In genomic region chr11:34290708-34291107, GRCm38 (mm10) we compare ENCODE assay signal across 15 mouse cellular contexts. TPM values are rescaled to one million over a fixed set of nuclear protein-coding genes. Genes with fewer than 3 reads are reported as not detected.
"Had no signal": no experiment of that assay in that cellular context is flagged by ENCODE, and none has a peak within 500 bp of the region (broad histone marks: within the 10 kb centered on the region; RNA-seq: fewer than 3 reads in every experiment).

No protein-coding gene starts in this region.

- H3K4me3 ChIP-seq: layer of hippocampus, adult 2 months; limb, embryonic 13.5 days; stomach, embryonic 15.5 days had no signal

- H3K9me3 ChIP-seq: limb, embryonic 13.5 days; stomach, embryonic 15.5 days had no signal

- H3K9ac ChIP-seq: limb, embryonic 13.5 days; liver, embryonic 14.5 days; stomach, embryonic 15.5 days had no signal

- H3K27me3 ChIP-seq: limb, embryonic 13.5 days; stomach, embryonic 15.5 days had no signal

- H3K36me3 ChIP-seq: limb, embryonic 13.5 days; stomach, embryonic 15.5 days had no signal

- H3K27ac ChIP-seq: layer of hippocampus, adult 2 months; limb, embryonic 13.5 days; liver, embryonic 14.5 days; stomach, embryonic 15.5 days had no signal

- H3K4me2 ChIP-seq: limb, embryonic 13.5 days; stomach, embryonic 15.5 days had no signal

- ATAC-seq: lung, postnatal 0 days had no signal

- H3K4me1 ChIP-seq: limb, embryonic 13.5 days; stomach, embryonic 15.5 days had no signal

- DNase-seq: kidney, adult 18-20 months; kidney, postnatal 10 days; kidney, postnatal 4 days; lung, adult 2 months; lung, postnatal 36 days; right cerebral cortex, postnatal 4 days; spleen, adult 18-20 months; thymus, adult 2 months; thymus, postnatal 25 days had no signal

RNA-seq across cellular contexts. Expression of gene Fam196b, which starts 23.9 kb away (rescaled TPM):
- polyA plus RNA-seq: liver, adult 2 months had no signal
